Mouse (Mus musculus) effector memory CD4-positive, alpha-beta T cell, adult 7 months (primary cell): ENCODE results near the gene Pitpna. TPM values are rescaled to one million over a fixed set of nuclear protein-coding genes. Genes with fewer than 3 reads are reported as not detected.

Source experiments
- polyA plus RNA-seq: library from polyadenylated mRNA; unstranded; fragments of 100-300 nt; shearing (Covaris generic); gene quantifications from one replicate; pipeline ENCODE4 v1.2.1, GENCODE M21; 2017

Gene Pitpna
- 314 TPM for polyA plus RNA-seq

GRCm38 (mm10) chr11:75587493-75588284 lies at the start of gene Pitpna:
TSS of gene Pitpna (plus strand) at chr11:75588097.

DNA sequence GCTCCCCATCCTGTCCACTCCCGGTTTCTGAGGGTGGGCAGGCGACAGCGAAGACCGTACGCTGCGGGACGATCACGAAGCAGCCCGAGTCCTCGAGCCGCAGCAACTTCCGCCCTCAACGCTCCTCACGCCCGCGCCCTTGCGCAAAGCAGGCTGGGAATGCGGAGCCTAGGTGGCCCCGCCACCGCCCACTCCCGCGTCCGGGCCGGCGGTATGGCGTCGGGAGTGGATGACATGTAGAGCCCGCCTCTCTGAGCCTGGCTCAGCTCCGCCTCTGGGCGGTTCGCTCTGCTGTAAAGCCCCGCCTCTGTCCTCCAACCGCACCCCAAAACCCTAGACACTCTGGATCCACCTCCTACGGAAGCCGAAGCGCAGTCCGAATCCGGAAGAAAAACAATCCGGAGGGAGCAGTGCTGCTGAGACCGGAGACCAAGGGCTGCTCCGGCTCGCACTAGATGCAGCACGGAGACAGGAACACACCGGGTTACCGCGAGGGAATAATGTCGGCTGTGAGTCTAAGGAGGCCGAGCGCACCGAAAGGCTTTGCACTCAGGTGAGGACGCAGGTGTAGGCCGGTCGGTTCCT lies 42.8 kb downstream of the Pitpna start, which contains the start of gene Inpp5k:
Gene Inpp5k (plus strand): TSS at position 344 of the 585 bp plus-strand sequence.

DNA sequence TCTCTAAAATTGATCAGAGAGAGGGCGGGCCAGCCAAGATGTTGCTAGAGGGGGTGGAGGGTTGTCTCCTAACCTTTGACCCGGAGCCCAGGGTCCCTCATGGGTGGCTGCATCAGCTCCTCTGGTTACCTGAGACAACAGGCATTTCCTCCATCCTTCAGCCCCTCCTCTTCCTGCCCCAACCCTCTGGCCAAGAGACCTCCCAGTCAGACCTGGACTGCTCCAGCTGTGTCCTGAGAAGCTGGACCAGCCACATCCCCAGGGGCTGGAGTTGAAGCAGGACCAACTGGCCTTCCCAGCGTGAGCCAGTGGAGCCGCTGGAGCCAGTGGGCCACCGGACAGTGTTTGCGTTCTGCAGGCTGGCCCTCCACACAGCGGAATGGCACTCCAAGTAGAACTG lies 62.4 kb downstream of the Pitpna start, which contains the start of gene Myo1c:
Gene Myo1c (plus strand): TSS at position 194 of the 400 bp plus-strand sequence.

Other genes starting within 250 kb of the Pitpna start
- gene Rpa1, start 239.8 kb upstream of the Pitpna start, polyA plus RNA-seq, result 99.0 TPM
- 19.8 TPM for gene Smyd4, start 239.7 kb upstream of the Pitpna start, polyA plus RNA-seq
- gene Serpinf1, start 165.4 kb upstream of the Pitpna start, polyA plus RNA-seq, result 1.3 TPM
- 0.29 TPM for gene Serpinf2, start 148.5 kb upstream of the Pitpna start, polyA plus RNA-seq
- gene Wdr81, start 133.4 kb upstream of the Pitpna start, polyA plus RNA-seq, result 6.6 TPM
- gene Tlcd2, start 126.4 kb upstream of the Pitpna start, polyA plus RNA-seq, result 2.4 TPM
- 50.3 TPM for gene Prpf8, start 101.3 kb upstream of the Pitpna start, polyA plus RNA-seq
- not detected for gene Rilp, start 78.0 kb upstream of the Pitpna start, polyA plus RNA-seq
- gene Scarf1, start 74.6 kb upstream of the Pitpna start, polyA plus RNA-seq, result 1.2 TPM
- gene Slc43a2, start 56.4 kb upstream of the Pitpna start, polyA plus RNA-seq, result 9.9 TPM
- 87.0 TPM for gene Inpp5k, start 42.9 kb downstream of the Pitpna start, polyA plus RNA-seq
- gene Myo1c, start 62.4 kb downstream of the Pitpna start, polyA plus RNA-seq, result 17.9 TPM
- gene Crk, start 91.2 kb downstream of the Pitpna start, polyA plus RNA-seq, result 93.1 TPM
- gene Ywhae, start 144.8 kb downstream of the Pitpna start, polyA plus RNA-seq, result 195 TPM
- 0.09 TPM for gene Doc2b, start 208.0 kb downstream of the Pitpna start, polyA plus RNA-seq